Mouse (Mus musculus) thymus, adult 2 months (tissue): ENCODE measurements around the gene Carmil1. TPM values are rescaled to one million over a fixed set of nuclear protein-coding genes. Genes with fewer than 3 reads are reported as not detected.

Experiments
- DNase-seq: peaks from one replicate; pipeline ENCODE4 v3.0.0; 2021
- H3K27ac ChIP-seq: fragments of 200-500 bp; 2 replicates; pipeline ENCODE4 v1.5.1; 2012; ENCODE audit warnings: low read length, control low read depth; ENCODE audit not compliant: control insufficient read depth, insufficient read depth
- H3K27me3 ChIP-seq: fragments of 200-500 bp; 2 replicates; pipeline ENCODE4 v1.6.1; 2012; ENCODE audit warnings: mild to moderate bottlenecking, low read length, moderate library complexity, mixed read lengths; ENCODE audit not compliant: control insufficient read depth, insufficient read depth
- H3K36me3 ChIP-seq: fragments of 200-500 bp; 2 replicates; pipeline ENCODE4 v1.6.1; 2012; ENCODE audit warnings: mild to moderate bottlenecking, low read length, moderate library complexity; ENCODE audit not compliant: control insufficient read depth, insufficient read depth
- H3K4me1 ChIP-seq: fragments of 200-500 bp; replicated peaks from 2 replicates; pipeline ENCODE4 v1.6.1; 2012; ENCODE audit warnings: low read length; ENCODE audit not compliant: control insufficient read depth, insufficient read depth
- H3K4me3 ChIP-seq: fragments of 200-500 bp; 2 replicates; pipeline ENCODE4 v1.5.1; 2012; ENCODE audit warnings: mild to moderate bottlenecking, low read length, control low read depth, moderate library complexity; ENCODE audit not compliant: control insufficient read depth, insufficient read depth
- CTCF ChIP-seq: fragments of 200-500 bp; IDR thresholded peaks from 2 replicates; pipeline ENCODE4 v1.5.1; 2012; ENCODE audit warnings: mild to moderate bottlenecking, control low read depth, low read length, moderate library complexity, borderline replicate concordance; ENCODE audit not compliant: control insufficient read depth, poor library complexity, insufficient read depth; ENCODE audit errors: extremely low read depth
- POLR2A ChIP-seq: fragments of 200-500 bp; IDR thresholded peaks from 2 replicates; pipeline ENCODE4 v1.6.1; 2012; ENCODE audit warnings: mild to moderate bottlenecking, low read length, control low read depth, moderate library complexity; ENCODE audit not compliant: control insufficient read depth, poor library complexity, insufficient read depth; ENCODE audit errors: extremely low read depth
- WGBS: fragments of 180-500 bp; shearing (Covaris S2); methylation state at CpG from one replicate; pipeline ENCODE4 v1.1.7; 2018; 5-methylcytosine and 5-hydroxymethylcytosine counted together
- polyA plus RNA-seq: library from polyadenylated mRNA; depleted of rRNA; stranded (reverse); fragments of >200 nt; gene quantifications from 2 replicates; pipeline ENCODE4 v1.2.3, GENCODE M21; 2012

Carmil1 gene
- polyA plus RNA-seq, 1 experiment = 2.1 TPM

GRCm38 (mm10) chr13:24051496-24051895, 229.1 kb downstream of the Carmil1 start:
- Histone ChIP-seq H3K27ac (no peak overlapping the region), H3K4me3 (no peak overlapping the region), H3K27me3 (no peaks in the 10 kb centered on the region), H3K36me3 (no peaks in the 10 kb centered on the region), H3K4me1 (no peaks in the 10 kb centered on the region)
- TF ChIP-seq POLR2A = no peak
- TF ChIP-seq CTCF = no peak
- DNase-seq = no peak
- 21% methylated on average over 2 of the region's 2 CpGs for WGBS

- no peaks in the 10 kb centered on the region for H3K27me3 ChIP-seq
These were observed 230.3 kb downstream of the Carmil1 start for GRCm38 (mm10) chr13:24050330-24050729.

GRCm38 (mm10) chr13:24049267-24050034, 231.1 kb downstream of the Carmil1 start:
- Histone ChIP-seq H3K4me3 (no peak overlapping the region), H3K36me3 (no peaks in the 10 kb centered on the region), H3K27ac (no peak overlapping the region), H3K27me3 (no peaks in the 10 kb centered on the region), H3K4me1 (no peaks in the 10 kb centered on the region)
- TF ChIP-seq CTCF (no peak), POLR2A (no peak)
- WGBS = 95% methylated on average over 9 of the region's 9 CpGs
- DNase-seq = no peak

More at GRCm38 (mm10) chr13:24050330-24050729, 230.3 kb downstream of the Carmil1 start:
- Histone ChIP-seq H3K4me3 (no peak overlapping the region), H3K27ac (no peak overlapping the region), H3K36me3 (no peaks in the 10 kb centered on the region), H3K4me1 (no peaks in the 10 kb centered on the region)
- no peak for TF ChIP-seq CTCF
- no peak for TF ChIP-seq POLR2A
- WGBS = 47% methylated on average over 5 of the region's 5 CpGs
- no peak for DNase-seq

DNA sequence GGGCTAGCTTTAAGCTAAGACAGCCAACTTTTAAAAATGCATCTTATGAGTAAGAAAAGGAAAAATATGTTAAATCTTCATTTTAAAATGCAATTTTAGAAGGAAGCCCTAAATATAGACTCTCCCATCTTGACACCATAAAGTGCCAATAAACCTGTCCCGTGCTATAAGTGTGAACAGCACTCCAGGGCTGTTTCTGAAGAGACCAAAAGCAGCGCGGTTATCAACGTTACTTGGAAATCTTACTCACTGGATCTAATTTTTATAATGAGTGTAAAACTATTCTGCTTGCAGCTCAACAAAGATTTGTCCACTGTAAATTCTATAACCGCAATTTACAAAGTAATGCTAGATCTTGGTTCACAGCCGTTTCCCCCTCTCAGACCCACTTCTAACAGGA, 232.0 kb downstream of the Carmil1 start:
- DNase-seq = no peak
- no peaks in the 10 kb centered on the region for H3K27me3 ChIP-seq
- H3K4me1 ChIP-seq = no peaks in the 10 kb centered on the region
- no peak overlapping the region for H3K27ac ChIP-seq
- H3K36me3 ChIP-seq = no peaks in the 10 kb centered on the region
- WGBS = 97% methylated on average over 6 of the region's 6 CpGs
- no peak for TF ChIP-seq CTCF
- H3K4me3 ChIP-seq = no peak overlapping the region

DNA sequence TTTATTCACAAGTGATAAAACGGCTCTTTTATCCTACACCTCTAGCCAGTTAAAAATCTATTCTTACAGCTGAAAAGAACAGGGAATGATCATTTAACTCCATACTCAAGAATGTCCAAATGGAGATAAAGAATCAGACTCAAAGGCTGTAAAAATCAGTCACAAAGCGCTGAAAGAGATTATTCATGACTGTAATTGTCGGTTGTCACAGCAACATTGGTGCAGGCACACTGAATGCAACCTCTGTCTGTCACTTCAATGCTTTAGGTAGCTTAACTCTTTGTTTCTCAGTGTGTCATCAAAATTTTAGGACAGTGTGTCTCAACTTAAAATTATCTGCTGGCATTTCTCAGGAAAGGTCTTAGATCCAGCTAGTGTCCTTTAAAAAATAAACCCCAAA, 235.3 kb downstream of the Carmil1 start:
- 96% methylated on average over 3 of the region's 3 CpGs for whole genome bisulfite sequencing
- no peak for DNase-seq
- no peak for TF ChIP-seq POLR2A
- Histone ChIP-seq H3K4me3 (no peak overlapping the region), H3K27me3 (no peaks in the 10 kb centered on the region), H3K27ac (no peak overlapping the region), H3K4me1 (no peaks in the 10 kb centered on the region), H3K36me3 (no peaks in the 10 kb centered on the region)

GRCm38 (mm10) chr13:24040221-24040620, 240.4 kb downstream of the Carmil1 start:
- Histone ChIP-seq H3K27me3 (no peaks in the 10 kb centered on the region), H3K4me1 (no peaks in the 10 kb centered on the region), H3K27ac (no peak overlapping the region), H3K4me3 (no peak overlapping the region), H3K36me3 (no peaks in the 10 kb centered on the region)
- no peak for TF ChIP-seq CTCF
- TF ChIP-seq POLR2A = no peak
- DNase-seq = no peak
- WGBS = 95% methylated on average over 7 of the region's 7 CpGs

DNA sequence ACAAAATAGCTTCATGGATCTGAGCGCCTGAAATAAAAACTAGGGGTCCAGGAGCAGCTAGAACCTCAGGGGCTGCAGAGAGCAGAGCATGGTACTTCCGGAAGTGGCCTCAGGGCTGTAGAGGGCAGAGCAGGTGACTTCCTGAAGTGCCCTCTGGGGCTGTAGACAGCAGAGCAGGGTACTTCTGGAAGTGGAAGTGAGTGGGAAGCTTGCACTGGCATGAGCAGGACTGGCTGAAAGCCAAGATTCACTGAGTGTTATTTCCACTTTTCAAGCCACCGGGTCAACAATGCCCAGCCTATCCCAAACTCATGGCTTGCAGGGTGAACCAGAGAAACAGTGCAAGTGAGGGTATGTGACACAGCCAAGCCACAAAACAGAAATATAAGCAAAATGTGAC, 243.1 kb downstream of the Carmil1 start:
- TF ChIP-seq POLR2A (no peak), CTCF (no peak)
- no peak overlapping the region for H3K27ac ChIP-seq
- H3K27me3 ChIP-seq = no peaks in the 10 kb centered on the region
- no peaks in the 10 kb centered on the region for H3K36me3 ChIP-seq
- no peak overlapping the region for H3K4me3 ChIP-seq
- H3K4me1 ChIP-seq = no peaks in the 10 kb centered on the region
- 53% methylated on average over 3 of the region's 3 CpGs for WGBS
- no peak for DNase-seq
